Mouse (Mus musculus): Measurements from ENCODE around the gene Prss22. TPM values are rescaled to one million over a fixed set of nuclear protein-coding genes. Genes with fewer than 3 reads are reported as not detected.
A peak's percentile ranks its signal among the peaks of the same experiment; 100 is the strongest.

Gene Prss22
- total and polyA plus RNA-seq, 2 experiments from 2014 or later: not detected

DNA sequence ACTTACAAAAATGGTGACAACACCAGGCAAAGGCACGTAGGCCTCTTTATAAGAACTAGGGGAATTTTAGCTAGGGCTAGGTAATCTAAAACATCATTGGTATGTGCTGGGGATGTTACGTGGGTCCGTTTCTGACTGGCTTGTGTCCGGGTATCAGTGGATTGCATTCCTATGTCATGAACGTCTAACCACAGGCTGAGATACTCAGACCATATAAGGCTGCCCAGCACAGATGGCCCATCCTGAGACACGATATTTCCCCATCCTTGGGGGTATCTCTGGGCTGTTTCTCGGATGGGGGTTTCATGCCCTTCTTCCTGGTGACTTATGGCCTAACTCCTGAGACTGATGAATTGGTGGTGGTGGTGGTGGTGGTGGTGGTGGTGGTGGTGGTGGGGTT lies 37.2 kb upstream of the Prss22 start:
- H3K9ac ChIP-seq: no peak overlapping the region
- H3K4me1 ChIP-seq (ENCODE audit: insufficient read depth): no peaks in the 10 kb centered on the region
- no peak overlapping the region for H3K27ac ChIP-seq (ENCODE audit: low read depth, low read length)
- 77% methylated on average over 7 of the region's 7 CpGs for WGBS
- ATAC-seq (no peak), DNase-seq (no peak)
- no peaks in the 10 kb centered on the region for H3K27me3 ChIP-seq (ENCODE audit: insufficient read depth, low read length)
- no peak overlapping the region for H3K4me2 ChIP-seq (ENCODE audit: low read depth)
- no peaks in the 10 kb centered on the region for H3K9me3 ChIP-seq (ENCODE audit: low read length)
- H3K4me3 ChIP-seq (ENCODE audit: low read depth, low read length): no peak overlapping the region
- no peak for TF ChIP-seq CTCF (IDR thresholded peaks at IDR 0.05; ENCODE audit: low read depth)
- H3K36me3 ChIP-seq (ENCODE audit: insufficient read depth): no peaks in the 10 kb centered on the region

DNA sequence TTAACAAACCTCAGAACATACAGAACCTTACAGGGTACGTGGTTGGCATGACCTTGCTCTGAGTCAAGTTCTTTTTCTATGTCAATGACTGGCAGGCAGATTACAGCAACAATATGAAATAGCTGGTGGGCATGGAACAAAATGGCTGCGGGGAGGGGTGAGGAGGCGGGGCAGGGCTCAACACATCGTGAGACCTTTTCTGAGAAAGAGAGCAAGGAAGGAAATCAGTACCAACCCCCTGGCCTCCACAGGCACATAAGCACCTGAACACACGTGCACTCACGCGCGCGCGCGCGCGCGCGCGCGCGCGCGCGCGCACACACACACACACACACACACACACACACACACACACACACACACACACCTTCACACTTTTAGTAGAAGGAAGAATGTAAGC lies 32.7 kb upstream of the Prss22 start:
- Histone ChIP-seq H3K27me3 (ENCODE audit: insufficient read depth, low read length) (no peaks in the 10 kb centered on the region), H3K9ac (no peak overlapping the region), H3K4me3 (ENCODE audit: low read depth, low read length) (no peak overlapping the region), H3K36me3 (ENCODE audit: insufficient read depth) (no peaks in the 10 kb centered on the region), H3K4me1 (ENCODE audit: insufficient read depth) (no peaks in the 10 kb centered on the region), H3K9me3 (ENCODE audit: low read length) (no peaks in the 10 kb centered on the region), H3K4me2 (ENCODE audit: low read depth) (no peak overlapping the region), H3K27ac (ENCODE audit: low read depth, low read length) (no peak overlapping the region)
- TF ChIP-seq CTCF (IDR thresholded peaks at IDR 0.05; ENCODE audit: low read depth): no peak
- DNase-seq (no peak), ATAC-seq (no peak)
- WGBS: 82% methylated on average over 8 of the region's 22 CpGs

DNA sequence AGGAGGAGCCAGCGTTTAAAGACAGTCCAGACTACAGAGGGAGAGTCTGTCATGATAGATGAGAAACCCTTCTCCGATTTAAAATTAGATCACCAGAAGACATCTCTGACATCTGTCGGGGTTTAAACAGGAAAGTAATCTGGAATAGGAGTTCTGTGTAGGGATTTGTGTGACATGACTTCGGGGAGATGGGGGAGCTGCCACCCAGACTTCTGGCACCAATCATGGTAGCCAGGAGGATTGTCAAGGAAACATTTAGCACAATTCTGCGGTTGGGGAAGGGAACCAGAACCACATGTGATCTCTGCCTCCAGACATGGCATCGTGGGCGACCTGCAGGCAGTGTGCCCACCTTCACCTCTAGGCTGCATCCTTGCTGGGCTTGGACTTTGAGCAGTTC lies 31.6 kb upstream of the Prss22 start:
- H3K27ac ChIP-seq (ENCODE audit: low read depth, low read length): no peak overlapping the region
- no peak overlapping the region for H3K4me3 ChIP-seq (ENCODE audit: low read depth, low read length)
- no peaks in the 10 kb centered on the region for H3K4me1 ChIP-seq (ENCODE audit: insufficient read depth)
- DNase-seq (no peak), ATAC-seq (no peak)
- H3K36me3 ChIP-seq (ENCODE audit: insufficient read depth): no peaks in the 10 kb centered on the region
- no peak for TF ChIP-seq CTCF (IDR thresholded peaks at IDR 0.05; ENCODE audit: low read depth)
- no peak overlapping the region for H3K4me2 ChIP-seq (ENCODE audit: low read depth)
- no peaks in the 10 kb centered on the region for H3K27me3 ChIP-seq (ENCODE audit: insufficient read depth, low read length)
- 82% methylated on average over 7 of the region's 7 CpGs for WGBS
- H3K9me3 ChIP-seq (ENCODE audit: low read length): no peaks in the 10 kb centered on the region
- H3K9ac ChIP-seq: no peak overlapping the region

DNA sequence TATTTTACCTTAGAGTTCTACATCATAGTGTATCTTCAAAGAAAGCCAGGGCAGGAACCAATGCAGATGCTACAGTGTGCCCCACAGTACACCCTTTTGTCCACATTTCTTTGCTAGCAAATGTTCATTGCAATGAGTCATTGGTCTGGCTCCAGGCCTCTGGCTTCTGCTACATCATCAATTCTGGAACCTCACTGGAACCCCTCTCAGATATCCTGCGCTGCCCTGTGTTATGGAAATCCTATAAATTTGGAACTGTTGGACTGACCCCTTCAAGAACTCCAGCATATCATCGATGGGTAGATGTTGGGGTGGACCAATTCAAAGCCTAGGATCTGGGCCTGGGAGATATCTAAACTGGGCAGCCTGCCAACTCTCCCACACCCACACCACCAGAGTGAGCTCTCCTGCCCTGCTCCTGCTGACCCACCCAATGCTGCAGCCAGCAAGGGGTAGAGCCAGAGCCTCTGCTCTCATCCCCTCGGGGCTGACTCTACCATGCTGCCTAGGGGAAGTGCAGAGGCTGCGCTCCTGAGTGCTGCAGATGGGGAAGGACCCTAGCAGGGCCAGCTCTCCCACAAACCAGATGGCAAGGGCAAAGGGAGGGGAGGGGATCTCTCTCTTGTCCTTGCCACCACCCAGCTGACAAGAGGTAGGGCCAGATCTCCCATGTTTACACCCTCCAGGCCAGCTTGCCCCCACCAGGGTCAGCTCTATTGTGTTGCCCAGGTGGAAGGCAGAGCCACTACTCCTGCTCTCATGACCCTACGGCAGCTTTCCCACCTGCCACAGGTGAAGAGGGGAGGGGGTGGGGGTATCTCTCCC lies 23.7 kb upstream of the Prss22 start:
- Histone ChIP-seq H3K9ac (no peak overlapping the region), H3K9me3 (ENCODE audit: low read length) (no peaks in the 10 kb centered on the region), H3K27ac (ENCODE audit: low read depth, low read length) (no peak overlapping the region), H3K4me1 (ENCODE audit: insufficient read depth) (no peaks in the 10 kb centered on the region), H3K4me3 (ENCODE audit: low read depth, low read length) (no peak overlapping the region), H3K27me3 (ENCODE audit: insufficient read depth, low read length) (no peaks in the 10 kb centered on the region), H3K4me2 (ENCODE audit: low read depth) (no peak overlapping the region), H3K36me3 (ENCODE audit: insufficient read depth) (no peaks in the 10 kb centered on the region)
- ATAC-seq (no peak), DNase-seq (no peak)
- WGBS: 79% methylated on average over 5 of the region's 5 CpGs
- TF ChIP-seq CTCF (IDR thresholded peaks at IDR 0.05; ENCODE audit: low read depth): no peak

DNA sequence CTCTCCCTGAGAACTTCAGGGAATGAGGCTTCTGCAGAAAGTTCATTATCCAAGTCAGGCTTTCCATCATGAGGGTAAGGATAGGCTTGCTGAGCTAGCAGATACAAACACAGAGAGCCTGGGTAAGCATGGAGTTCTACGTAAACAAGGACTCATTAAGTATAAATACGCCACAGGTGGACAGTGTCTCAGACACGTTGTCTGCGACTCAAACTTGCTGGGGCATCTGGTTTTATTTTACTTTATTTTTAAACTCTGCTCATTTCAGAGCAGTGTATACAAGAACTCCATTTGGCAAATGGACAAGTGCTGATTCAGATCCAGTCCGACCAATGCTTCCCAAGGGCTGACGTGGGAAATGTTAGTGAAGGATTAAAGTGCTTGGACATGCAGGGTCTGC lies 22.8 kb upstream of the Prss22 start:
- no peak overlapping the region for H3K9ac ChIP-seq
- no peaks in the 10 kb centered on the region for H3K9me3 ChIP-seq (ENCODE audit: low read length)
- no peak for ATAC-seq
- H3K27me3 ChIP-seq (ENCODE audit: insufficient read depth, low read length): no peaks in the 10 kb centered on the region
- H3K4me2 ChIP-seq (ENCODE audit: low read depth): no peak overlapping the region
- no peaks in the 10 kb centered on the region for H3K36me3 ChIP-seq (ENCODE audit: insufficient read depth)
- H3K27ac ChIP-seq (ENCODE audit: low read depth, low read length): no peak overlapping the region
- H3K4me1 ChIP-seq (ENCODE audit: insufficient read depth): no peaks in the 10 kb centered on the region
- no peak for DNase-seq
- TF ChIP-seq CTCF (IDR thresholded peaks at IDR 0.05; ENCODE audit: low read depth): no peak
- WGBS: 84% methylated on average over 6 of the region's 6 CpGs
- H3K4me3 ChIP-seq (ENCODE audit: low read depth, low read length): no peak overlapping the region

DNA sequence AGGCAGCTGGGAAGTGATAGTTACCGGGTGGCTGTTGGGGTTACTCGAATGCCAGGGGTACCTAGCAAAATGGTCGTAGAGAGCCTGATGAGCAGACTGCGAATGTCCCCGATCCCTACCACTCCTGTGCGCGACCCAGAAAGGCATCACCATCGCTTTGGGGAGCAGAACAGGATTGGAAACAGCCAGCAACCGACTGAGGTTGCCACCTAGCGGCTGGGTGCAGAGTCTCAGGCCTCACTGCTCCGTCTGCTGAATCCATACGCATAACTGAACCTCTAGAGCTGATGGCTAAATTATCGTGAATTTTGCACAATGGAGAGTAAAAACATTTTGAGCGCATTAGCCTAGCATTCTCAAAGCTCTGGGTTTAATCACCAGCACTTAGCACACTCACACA lies 17.8 kb upstream of the Prss22 start:
- peak; percentile 48 for TF ChIP-seq CTCF (IDR thresholded peaks at IDR 0.05; ENCODE audit: low read depth)
- Histone ChIP-seq H3K27ac (ENCODE audit: low read depth, low read length) (no peak overlapping the region), H3K9ac (no peak overlapping the region), H3K36me3 (ENCODE audit: insufficient read depth) (no peaks in the 10 kb centered on the region), H3K27me3 (ENCODE audit: insufficient read depth, low read length) (no peaks in the 10 kb centered on the region), H3K9me3 (ENCODE audit: low read length) (no peaks in the 10 kb centered on the region), H3K4me1 (ENCODE audit: insufficient read depth) (no peaks in the 10 kb centered on the region), H3K4me2 (ENCODE audit: low read depth) (no peak overlapping the region), H3K4me3 (ENCODE audit: low read depth, low read length) (no peak overlapping the region)
- no peak for DNase-seq
- 32% methylated on average over 14 of the region's 14 CpGs for WGBS
- ATAC-seq: no peak

DNA sequence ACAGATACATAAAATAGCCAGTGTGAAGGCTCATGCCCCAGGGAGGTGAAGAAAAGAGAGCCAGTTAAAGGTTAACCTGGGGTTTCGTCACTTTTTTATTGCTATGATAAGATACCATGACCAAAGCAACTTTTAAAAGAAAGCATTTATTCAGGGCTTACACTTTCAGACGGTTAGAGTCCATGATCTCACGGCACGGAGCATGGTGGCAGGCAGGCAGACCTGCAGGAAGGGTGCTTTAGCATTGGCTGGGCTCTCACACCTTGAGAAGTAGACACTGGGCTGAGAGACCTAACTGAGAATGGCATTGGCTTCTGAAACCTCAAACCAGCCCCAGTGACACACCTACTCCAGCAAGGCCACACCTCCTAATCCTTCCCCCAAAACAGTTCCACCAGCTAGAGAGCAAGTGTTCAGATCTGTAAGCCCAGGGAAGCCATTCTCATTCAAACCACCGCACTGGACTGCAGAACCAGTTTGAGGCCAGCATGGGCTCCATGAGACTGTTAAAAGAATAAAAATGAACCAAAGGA lies 16.6 kb upstream of the Prss22 start:
- no peak for ATAC-seq
- no peak for DNase-seq
- Histone ChIP-seq H3K4me2 (ENCODE audit: low read depth) (no peak overlapping the region), H3K27me3 (ENCODE audit: insufficient read depth, low read length) (no peaks in the 10 kb centered on the region), H3K27ac (ENCODE audit: low read depth, low read length) (no peak overlapping the region), H3K4me3 (ENCODE audit: low read depth, low read length) (no peak overlapping the region), H3K36me3 (ENCODE audit: insufficient read depth) (no peaks in the 10 kb centered on the region), H3K9ac (no peak overlapping the region), H3K9me3 (ENCODE audit: low read length) (no peaks in the 10 kb centered on the region), H3K4me1 (ENCODE audit: insufficient read depth) (no peaks in the 10 kb centered on the region)
- TF ChIP-seq CTCF (IDR thresholded peaks at IDR 0.05; ENCODE audit: low read depth): no peak
- WGBS: 90% methylated on average over 5 of the region's 5 CpGs
